Mouse (Mus musculus) thymus, adult 2 months (tissue): ENCODE results near the gene Msmo1.

Experiments
- CTCF ChIP-seq: fragments of 200-500 bp; IDR thresholded peaks from 2 replicates; pipeline ENCODE4 v1.5.1; 2012; ENCODE audit warnings: mild to moderate bottlenecking, control low read depth, low read length, moderate library complexity, borderline replicate concordance; ENCODE audit not compliant: control insufficient read depth, poor library complexity, insufficient read depth; ENCODE audit errors: extremely low read depth
- POLR2A ChIP-seq: fragments of 200-500 bp; IDR thresholded peaks from 2 replicates; pipeline ENCODE4 v1.6.1; 2012; ENCODE audit warnings: mild to moderate bottlenecking, low read length, control low read depth, moderate library complexity; ENCODE audit not compliant: control insufficient read depth, poor library complexity, insufficient read depth; ENCODE audit errors: extremely low read depth

- no peak for TF ChIP-seq CTCF
- TF ChIP-seq POLR2A: no peak
Observed at GRCm38 (mm10) chr8:64703191-64703590, 30.4 kb downstream of the Msmo1 start.
